Mouse (Mus musculus): ENCODE results near the gene Hist1h2ae.

- no peak for TF ChIP-seq POLR2A (IDR thresholded peaks at IDR 0.05; ENCODE audit: extremely low read depth, insufficient read depth, low read length)
- TF ChIP-seq CTCF (IDR thresholded peaks at IDR 0.05; ENCODE audit: low read depth, low read length): peak; percentile 85
These were observed 46.4 kb downstream of the Hist1h2ae start for GRCm38 (mm10) chr13:23524654-23525053.

All from liver, adult 2 months (tissue).